Mouse (Mus musculus) kidney, adult 8-10 months (tissue): ENCODE measurements around the gene Fah.

Experiments
- DNase-seq, 2 experiments: peaks; one replicate each; pipeline ENCODE4 v3.0.0; 2022

Fah gene

DNA sequence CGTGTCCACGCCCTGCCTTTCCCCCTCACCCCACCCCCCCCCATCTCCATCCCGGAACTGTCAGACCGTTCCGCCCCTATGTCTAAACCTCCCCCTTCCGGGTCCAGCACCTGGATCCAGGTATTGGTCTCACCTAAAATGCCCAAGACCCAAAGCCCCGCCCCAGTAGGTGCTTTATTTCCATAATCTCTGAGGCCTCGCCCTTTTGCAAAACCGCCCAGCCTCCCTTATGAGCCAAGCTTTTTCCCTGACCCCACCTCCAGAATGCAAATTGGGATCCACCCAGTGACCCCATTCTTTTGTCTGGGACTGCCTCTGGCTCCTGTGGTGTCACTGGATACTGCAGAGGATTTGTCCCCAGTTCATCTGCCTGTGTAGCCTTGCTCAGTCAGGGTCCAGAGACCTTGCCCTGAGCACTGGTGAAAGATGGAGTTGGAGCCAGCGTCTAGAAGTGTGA, at the start of gene Fah:
Gene Fah (minus strand): TSS at position 430 of the 457 bp plus-strand sequence.
- DNase-seq = peak; percentile 80 to 89

DNA sequence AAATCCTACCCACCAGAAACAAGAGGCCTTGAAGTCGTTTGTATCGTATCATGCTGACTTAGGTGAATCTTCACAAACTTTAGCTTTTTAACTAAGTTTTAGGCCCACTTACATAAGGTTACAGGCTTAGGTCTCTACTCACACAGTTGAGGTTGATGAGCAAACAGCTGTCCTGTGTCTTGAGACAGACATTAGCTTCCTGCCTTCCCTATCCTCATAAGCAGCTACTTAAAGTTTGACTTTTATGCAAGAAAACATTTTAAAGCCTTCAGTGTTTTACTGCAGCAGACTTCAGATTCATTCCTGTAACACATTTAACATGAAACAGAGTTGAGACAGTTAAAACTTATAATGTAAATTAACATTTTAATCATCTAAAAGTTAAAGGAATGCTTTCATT, 46.2 kb upstream of the Fah start:
- DNase-seq = no peak

- no peak for DNase-seq
Measured at GRCm38 (mm10) chr7:84651987-84652321, 45.4 kb upstream of the Fah start.

GRCm38 (mm10) chr7:84651303-84651986, 44.9 kb upstream of the Fah start:
- DNase-seq = no peak

- DNase-seq = no peak
Measured at GRCm38 (mm10) chr7:84649016-84649415, 42.5 kb upstream of the Fah start.

GRCm38 (mm10) chr7:84646256-84646655, 39.7 kb upstream of the Fah start:
- no peak for DNase-seq

DNA sequence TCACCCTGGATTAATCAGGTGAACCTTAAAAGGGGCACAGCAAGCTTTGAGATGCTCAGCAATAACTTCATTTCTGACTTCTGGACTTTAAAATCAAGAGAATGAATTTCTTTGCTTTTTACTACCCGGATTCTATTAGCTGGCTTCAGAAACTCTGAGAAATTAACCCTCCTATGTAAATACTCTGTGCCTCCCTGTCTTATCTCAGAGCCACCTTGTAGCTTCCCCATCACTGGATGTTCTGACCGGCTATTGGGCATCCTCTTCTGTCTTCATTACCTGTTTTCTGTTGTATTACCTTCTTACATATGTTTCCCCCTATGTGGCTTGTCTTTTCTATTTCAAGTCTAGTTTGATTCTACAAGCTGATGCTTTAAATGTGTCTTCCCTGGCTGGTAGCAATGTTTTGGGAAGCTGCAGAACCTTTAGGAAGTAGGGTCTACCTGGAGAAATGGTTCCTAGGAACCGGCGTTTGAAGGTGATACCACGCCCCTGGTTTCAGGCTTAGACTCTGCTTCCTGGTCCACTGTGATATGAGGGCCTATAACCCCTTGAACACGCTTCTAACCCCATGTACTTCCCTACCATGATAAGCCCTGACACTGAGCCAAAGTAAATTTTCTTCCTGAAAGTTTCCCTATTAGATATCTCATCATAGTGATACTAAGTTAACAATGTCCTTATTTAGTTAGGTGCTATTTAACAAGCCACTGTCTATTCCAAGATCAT, 36.9 kb upstream of the Fah start:
- no peak for DNase-seq

DNA sequence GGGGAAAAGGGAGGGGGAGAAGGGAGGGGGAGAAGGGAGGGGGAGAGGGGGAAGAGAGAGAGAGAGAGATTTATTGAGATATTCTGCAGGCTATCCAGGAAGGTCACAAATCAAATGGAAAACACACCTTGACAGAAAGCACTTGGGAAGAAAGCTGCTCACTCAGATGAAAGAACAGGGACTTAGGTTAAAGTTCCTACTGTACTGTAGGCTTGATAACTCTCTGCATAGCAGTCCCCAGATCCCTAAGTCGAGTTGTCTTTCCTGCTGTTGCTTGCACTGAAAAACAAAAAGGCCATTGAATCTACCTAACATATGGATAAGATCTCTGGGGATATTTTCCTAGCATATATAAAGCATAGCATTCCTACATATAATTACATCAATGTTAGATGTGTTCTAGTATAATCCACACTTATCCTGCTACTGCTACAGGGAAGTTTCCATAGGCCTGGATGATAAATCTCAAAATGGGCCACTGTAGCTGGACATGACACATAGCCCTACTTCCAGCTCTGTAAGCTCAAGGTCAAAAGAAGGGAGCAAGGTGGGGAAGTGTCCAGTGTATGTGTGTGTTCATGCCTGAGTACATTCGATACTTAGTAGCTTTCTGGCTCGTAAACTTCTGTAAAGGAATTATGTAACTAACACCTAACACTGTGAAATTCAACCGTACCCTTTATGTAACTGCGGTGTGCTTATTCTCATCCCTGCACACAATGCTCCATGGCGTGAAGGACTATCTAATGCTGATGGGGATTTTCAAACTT, 35.8 kb upstream of the Fah start:
- peak in 1 of 2 experiments; percentile 43 for DNase-seq

- no peak for DNase-seq
Measured at GRCm38 (mm10) chr7:84636939-84637338, 30.4 kb upstream of the Fah start.

DNA sequence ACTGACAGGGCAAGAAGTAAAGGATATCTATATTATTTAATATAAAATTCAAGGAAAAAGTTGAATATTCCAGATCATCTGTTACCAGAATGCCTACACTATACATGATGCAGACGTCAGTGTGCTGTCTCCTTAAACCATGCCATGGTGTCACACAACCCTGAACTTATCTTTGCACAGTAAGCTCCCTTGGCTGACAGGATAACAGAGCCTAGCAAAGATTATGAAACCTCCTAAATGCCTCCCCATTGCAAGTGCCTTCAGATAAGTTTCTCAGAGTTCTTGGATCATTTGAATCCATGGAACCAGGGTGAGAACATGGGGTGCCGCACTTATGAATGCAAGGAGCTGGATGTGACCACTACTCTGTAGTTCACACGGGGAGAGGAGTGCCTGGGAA, 25.4 kb upstream of the Fah start:
- no peak for DNase-seq

DNA sequence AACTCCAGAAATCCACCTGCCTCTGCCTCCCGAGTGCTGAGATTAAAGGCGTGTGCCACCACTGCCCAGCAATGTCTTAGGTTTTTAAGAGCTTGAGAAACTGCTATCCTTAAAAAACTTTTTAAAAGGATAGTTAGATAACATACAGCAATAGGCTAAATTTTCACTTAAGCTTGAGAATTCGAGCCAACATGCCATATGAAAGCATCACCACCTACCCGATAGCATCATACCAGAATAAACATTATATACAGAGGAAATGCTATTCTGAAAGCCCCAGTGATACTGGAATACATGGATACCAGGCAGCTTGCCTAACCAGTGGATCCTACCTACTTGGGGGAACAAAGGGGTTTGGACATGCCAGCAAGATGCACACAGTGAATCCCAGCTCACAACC, 17.2 kb upstream of the Fah start:
- no peak for DNase-seq

DNA sequence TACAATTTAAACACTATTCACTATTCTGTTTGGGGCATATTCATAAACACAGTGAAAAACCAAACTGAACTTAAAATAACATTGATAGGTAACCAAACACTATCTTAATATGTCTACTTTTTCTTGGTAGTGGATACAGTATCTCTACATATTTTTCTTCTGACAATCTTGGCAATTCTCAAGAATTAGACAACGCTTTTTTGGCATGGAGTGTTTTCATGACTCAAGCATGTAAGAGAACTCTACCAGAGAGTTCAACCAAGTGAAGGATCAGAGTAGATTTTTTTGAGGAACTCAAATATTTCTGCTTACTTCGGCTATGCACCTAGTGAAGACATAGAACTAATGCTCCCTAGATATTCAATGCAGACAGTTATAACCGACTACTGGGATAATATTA, 14.4 kb upstream of the Fah start:
- no peak for DNase-seq

GRCm38 (mm10) chr7:84618951-84619350, 12.4 kb upstream of the Fah start:
- DNase-seq = no peak

DNA sequence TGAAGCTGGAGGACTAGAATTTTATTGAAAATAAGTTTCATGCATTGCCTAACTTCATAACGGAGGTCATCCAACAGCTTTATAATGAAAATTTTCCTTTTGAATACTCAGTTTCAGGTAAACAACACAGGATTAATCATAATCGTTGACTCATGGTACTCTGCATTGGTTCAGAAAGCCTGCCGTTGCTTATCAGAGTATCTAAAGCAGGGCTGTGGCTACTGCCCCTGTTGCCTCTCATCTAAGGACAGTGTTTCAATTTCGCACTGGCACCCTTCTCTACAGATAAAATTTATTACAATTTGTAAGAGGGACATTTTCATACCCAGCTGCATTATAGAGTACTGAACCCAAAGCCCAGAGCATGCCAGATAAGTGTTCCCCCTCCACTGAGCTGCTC, 5.9 kb upstream of the Fah start:
- DNase-seq = no peak

GRCm38 (mm10) chr7:84611609-84612008, 5.1 kb upstream of the Fah start:
- no peak for DNase-seq

DNA sequence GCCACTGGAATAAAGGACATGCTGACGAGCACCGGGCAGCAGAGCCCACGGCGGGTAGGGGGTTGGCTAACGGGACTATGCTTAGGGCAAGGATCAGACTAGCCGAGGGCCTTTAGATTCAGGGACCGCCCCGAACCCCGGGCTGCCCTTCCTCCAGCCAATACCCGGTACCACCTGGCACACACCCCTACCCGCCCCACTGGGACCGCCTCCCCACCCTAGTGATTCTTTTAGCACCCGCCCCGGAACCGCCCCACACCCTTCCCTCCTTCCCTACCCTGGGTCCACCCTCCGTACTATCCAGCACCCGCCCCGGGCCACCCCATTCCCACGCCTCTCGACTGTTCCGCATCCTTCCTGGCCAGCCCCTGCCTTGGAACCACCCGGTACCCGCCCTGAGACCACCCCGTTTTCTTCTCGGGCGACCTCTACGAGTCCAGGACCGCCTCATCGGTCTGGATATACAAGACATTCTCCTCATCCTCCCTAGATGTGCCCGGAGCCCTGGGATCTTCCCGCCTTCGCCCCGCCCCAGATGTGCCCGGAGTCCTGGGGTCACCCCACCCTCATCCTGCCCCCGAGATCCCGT, 724 bp downstream of the Fah start:
- peak; percentile 95 to 96 for DNase-seq

- DNase-seq = peak in 1 of 2 experiments; percentile 27
Measured at GRCm38 (mm10) chr7:84605033-84605687, 1.4 kb downstream of the Fah start.

DNA sequence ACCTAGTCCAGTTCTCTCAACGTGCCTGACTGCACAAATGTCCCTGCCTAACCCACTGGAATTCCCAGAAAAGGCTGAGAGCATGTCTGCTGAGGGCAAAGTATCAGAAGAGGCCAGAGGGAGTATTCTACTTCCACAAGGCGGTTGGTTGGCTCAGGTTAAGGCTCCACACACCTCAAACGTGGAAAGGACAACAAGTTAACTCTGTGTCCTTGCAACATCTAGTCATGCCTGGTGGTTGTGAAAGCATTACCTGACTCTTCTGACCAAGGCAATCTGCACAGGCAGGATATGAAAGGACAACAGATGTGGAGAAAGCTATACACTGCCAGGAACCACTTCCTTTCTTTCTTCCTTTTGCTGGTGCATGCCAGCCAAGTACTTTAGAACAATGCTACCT, 2.0 kb downstream of the Fah start:
- peak; percentile 84 to 87 for DNase-seq

- DNase-seq = no peak
Measured at GRCm38 (mm10) chr7:84601331-84601730, 5.2 kb downstream of the Fah start.

- DNase-seq = no peak
Measured at GRCm38 (mm10) chr7:84600631-84601030, 5.9 kb downstream of the Fah start.

DNA sequence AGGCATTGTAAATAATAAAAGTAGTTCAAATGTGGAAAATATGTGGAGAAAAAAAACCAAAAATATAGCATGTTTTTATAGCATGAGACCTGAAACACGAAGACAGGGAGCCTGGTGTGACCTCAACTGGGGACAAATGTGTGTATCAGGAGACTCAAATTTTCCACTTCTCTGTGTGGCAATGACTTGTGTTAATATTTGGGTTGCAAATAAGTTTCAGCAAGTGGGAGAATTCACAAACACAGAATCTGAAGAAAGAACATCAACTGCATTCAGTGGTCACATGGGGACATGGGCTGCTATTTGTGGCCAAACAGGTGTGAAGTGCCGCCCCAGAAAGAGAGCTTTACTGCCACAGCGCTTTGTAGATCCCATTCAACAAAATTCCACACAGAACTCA, 9.9 kb downstream of the Fah start:
- DNase-seq = no peak

GRCm38 (mm10) chr7:84596002-84596401, 10.5 kb downstream of the Fah start:
- no peak for DNase-seq

DNA sequence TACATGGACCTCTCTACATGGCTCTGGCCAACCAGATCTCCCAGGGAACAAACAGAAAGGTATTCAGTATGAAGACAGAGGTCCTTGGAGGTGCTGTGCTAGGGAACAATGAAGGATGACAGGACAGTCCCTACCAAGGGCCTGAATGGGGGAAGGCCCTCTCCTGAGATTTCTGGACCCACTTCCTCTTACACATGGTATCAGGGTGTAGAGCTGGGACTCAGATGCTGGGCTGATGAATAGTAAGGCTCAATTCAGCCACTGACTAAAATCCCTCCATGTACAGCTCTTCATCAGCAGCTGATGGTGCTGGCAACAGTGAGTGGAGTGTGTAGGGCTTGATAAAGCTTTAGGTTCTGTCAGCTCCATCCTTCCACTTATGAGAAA, 11.6 kb downstream of the Fah start:
- DNase-seq = no peak
